Mouse (Mus musculus): Measurements from ENCODE around the gene 1700061G19Rik. TPM values are rescaled to one million over a fixed set of nuclear protein-coding genes. Genes with fewer than 3 reads are reported as not detected.

1700061G19Rik gene
- polyA plus RNA-seq, 1 experiment from 2014 or later: 0.65 TPM

DNA sequence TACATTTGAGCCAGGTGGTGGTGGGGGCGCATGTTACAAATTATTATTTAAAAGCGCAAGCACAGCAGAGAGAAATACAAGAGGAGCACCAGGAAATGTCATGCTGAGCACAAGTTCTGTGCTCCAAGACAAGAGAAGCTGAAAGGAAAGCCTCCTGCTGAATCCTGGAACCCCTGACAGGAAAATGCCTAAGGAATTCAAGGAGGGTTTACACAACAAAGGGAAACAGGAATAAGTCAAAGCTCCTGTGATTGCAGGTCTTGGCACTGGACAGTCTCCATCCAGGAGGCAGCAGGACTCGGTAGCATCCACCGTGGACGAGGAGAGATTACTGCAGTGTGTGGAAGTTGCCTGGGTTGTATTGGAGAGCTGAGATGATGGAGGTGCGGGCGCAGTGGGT, 9.2 kb upstream of the 1700061G19Rik start:
- Histone ChIP-seq H3K27me3 (replicated peaks; ENCODE audit: control insufficient read depth, insufficient read depth, low read length) (no peaks in the 10 kb centered on the region), H3K4me2 (ENCODE audit: low read length) (no peak overlapping the region), H3K4me1 (replicated peaks; ENCODE audit: control insufficient read depth, insufficient read depth, low read length) (no peaks in the 10 kb centered on the region), H3K36me3 (ENCODE audit: control insufficient read depth, insufficient read depth) (no peaks in the 10 kb centered on the region), H3K9ac (replicated peaks; ENCODE audit: low read depth, low read length) (no peak overlapping the region), H3K9me3 (ENCODE audit: control insufficient read depth, low read length) (no peaks in the 10 kb centered on the region), H3K4me3 (replicated peaks; ENCODE audit: low read length) (no peak overlapping the region), H3K27ac (ENCODE audit: low read length) (no peak overlapping the region)
- ATAC-seq: no peak
- WGBS: 76% methylated on average over 7 of the region's 7 CpGs

GRCm38 (mm10) chr17:56869481-56869977, 5.7 kb upstream of the 1700061G19Rik start:
- no peaks in the 10 kb centered on the region for H3K4me1 ChIP-seq (replicated peaks; ENCODE audit: control insufficient read depth, insufficient read depth, low read length)
- no peak overlapping the region for H3K4me2 ChIP-seq (ENCODE audit: low read length)
- no peak overlapping the region for H3K27ac ChIP-seq (ENCODE audit: low read length)
- no peaks in the 10 kb centered on the region for H3K36me3 ChIP-seq (ENCODE audit: control insufficient read depth, insufficient read depth)
- no peaks in the 10 kb centered on the region for H3K9me3 ChIP-seq (ENCODE audit: control insufficient read depth, low read length)
- H3K27me3 ChIP-seq (replicated peaks; ENCODE audit: control insufficient read depth, insufficient read depth, low read length): no peaks in the 10 kb centered on the region
- H3K9ac ChIP-seq (replicated peaks; ENCODE audit: low read depth, low read length): no peak overlapping the region
- H3K4me3 ChIP-seq (replicated peaks; ENCODE audit: low read length): no peak overlapping the region
- no peak for ATAC-seq
- 49% methylated on average over 9 of the region's 9 CpGs for WGBS

- Histone ChIP-seq H3K36me3 (ENCODE audit: control insufficient read depth, insufficient read depth) (no peaks in the 10 kb centered on the region), H3K9ac (replicated peaks; ENCODE audit: low read depth, low read length) (no peak overlapping the region), H3K4me2 (ENCODE audit: low read length) (no peak overlapping the region), H3K4me3 (replicated peaks; ENCODE audit: low read length) (no peak overlapping the region), H3K27ac (ENCODE audit: low read length) (no peak overlapping the region), H3K9me3 (ENCODE audit: control insufficient read depth, low read length) (no peaks in the 10 kb centered on the region), H3K27me3 (replicated peaks; ENCODE audit: control insufficient read depth, insufficient read depth, low read length) (no peaks in the 10 kb centered on the region), H3K4me1 (replicated peaks; ENCODE audit: control insufficient read depth, insufficient read depth, low read length) (no peaks in the 10 kb centered on the region)
- whole genome bisulfite sequencing: 73% methylated on average over 15 of the region's 15 CpGs
- no peak for ATAC-seq
These were observed 4.9 kb upstream of the 1700061G19Rik start for GRCm38 (mm10) chr17:56870287-56870953.

- H3K4me3 ChIP-seq (replicated peaks; ENCODE audit: low read length): no peak overlapping the region
- no peaks in the 10 kb centered on the region for H3K36me3 ChIP-seq (ENCODE audit: control insufficient read depth, insufficient read depth)
- WGBS: 82% methylated on average over 8 of the region's 8 CpGs
- H3K4me2 ChIP-seq (ENCODE audit: low read length): no peak overlapping the region
- no peak for ATAC-seq
- no peak overlapping the region for H3K27ac ChIP-seq (ENCODE audit: low read length)
- H3K9ac ChIP-seq (replicated peaks; ENCODE audit: low read depth, low read length): no peak overlapping the region
- H3K27me3 ChIP-seq (replicated peaks; ENCODE audit: control insufficient read depth, insufficient read depth, low read length): no peaks in the 10 kb centered on the region
- H3K4me1 ChIP-seq (replicated peaks; ENCODE audit: control insufficient read depth, insufficient read depth, low read length): no peaks in the 10 kb centered on the region
- H3K9me3 ChIP-seq (ENCODE audit: control insufficient read depth, low read length): no peaks in the 10 kb centered on the region
These were observed 3.5 kb upstream of the 1700061G19Rik start for GRCm38 (mm10) chr17:56871767-56872166.

DNA sequence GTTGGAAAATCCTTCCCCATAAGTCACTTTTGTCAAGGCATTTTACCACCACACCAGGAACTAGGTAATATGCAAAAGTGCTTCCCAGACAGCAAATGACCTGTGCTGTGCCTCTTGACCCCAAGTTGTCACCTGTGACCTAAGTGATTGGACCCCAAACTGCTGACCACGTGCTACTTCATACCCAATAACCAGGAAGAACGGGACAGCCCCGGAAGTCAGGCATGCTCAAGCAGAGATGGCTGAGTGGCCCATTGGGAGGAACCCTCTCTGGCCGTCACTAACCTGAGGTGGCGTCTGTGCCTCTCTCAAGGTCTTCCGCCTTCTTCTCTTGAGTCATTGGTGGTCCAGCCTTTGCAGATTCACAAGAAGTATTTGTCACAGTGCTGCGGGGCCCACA, 2.8 kb upstream of the 1700061G19Rik start:
- no peak overlapping the region for H3K4me3 ChIP-seq (replicated peaks; ENCODE audit: low read length)
- WGBS: 84% methylated on average over 7 of the region's 7 CpGs

GRCm38 (mm10) chr17:56874237-56874636, 1.0 kb upstream of the 1700061G19Rik start, which contains the start of gene Acsbg2:
TSS of gene Acsbg2 (minus strand) at chr17:56874447.
- 91% methylated on average over 2 of the region's 2 CpGs for WGBS
- no peak for ATAC-seq

More for the DNA sequence above, 2.8 kb upstream of the 1700061G19Rik start:
- Histone ChIP-seq H3K9ac (replicated peaks; ENCODE audit: low read depth, low read length) (no peak overlapping the region), H3K36me3 (ENCODE audit: control insufficient read depth, insufficient read depth) (no peaks in the 10 kb centered on the region), H3K9me3 (ENCODE audit: control insufficient read depth, low read length) (no peaks in the 10 kb centered on the region), H3K27ac (ENCODE audit: low read length) (no peak overlapping the region), H3K27me3 (replicated peaks; ENCODE audit: control insufficient read depth, insufficient read depth, low read length) (no peaks in the 10 kb centered on the region), H3K4me1 (replicated peaks; ENCODE audit: control insufficient read depth, insufficient read depth, low read length) (no peaks in the 10 kb centered on the region), H3K4me2 (ENCODE audit: low read length) (no peak overlapping the region)
- ATAC-seq: no peak

GRCm38 (mm10) chr17:56876465-56876864, 1.2 kb downstream of the 1700061G19Rik start:
- H3K27ac ChIP-seq (ENCODE audit: low read length): no peak overlapping the region
- ATAC-seq: no peak
- H3K9me3 ChIP-seq (ENCODE audit: control insufficient read depth, low read length): no peaks in the 10 kb centered on the region
- WGBS: 94% methylated on average over 3 of the region's 3 CpGs
- H3K36me3 ChIP-seq (ENCODE audit: control insufficient read depth, insufficient read depth): no peaks in the 10 kb centered on the region
- no peaks in the 10 kb centered on the region for H3K4me1 ChIP-seq (replicated peaks; ENCODE audit: control insufficient read depth, insufficient read depth, low read length)
- no peaks in the 10 kb centered on the region for H3K27me3 ChIP-seq (replicated peaks; ENCODE audit: control insufficient read depth, insufficient read depth, low read length)
- no peak overlapping the region for H3K4me3 ChIP-seq (replicated peaks; ENCODE audit: low read length)
- H3K4me2 ChIP-seq (ENCODE audit: low read length): no peak overlapping the region
- no peak overlapping the region for H3K9ac ChIP-seq (replicated peaks; ENCODE audit: low read depth, low read length)

More at GRCm38 (mm10) chr17:56874237-56874636, 1.0 kb upstream of the 1700061G19Rik start, which contains the start of gene Acsbg2:
- Histone ChIP-seq H3K9me3 (ENCODE audit: control insufficient read depth, low read length) (no peaks in the 10 kb centered on the region), H3K4me2 (ENCODE audit: low read length) (no peak within 1 kb of the TSS), H3K4me3 (replicated peaks; ENCODE audit: low read length) (no peak within 1 kb of the TSS), H3K9ac (replicated peaks; ENCODE audit: low read depth, low read length) (no peak within 1 kb of the TSS), H3K27me3 (replicated peaks; ENCODE audit: control insufficient read depth, insufficient read depth, low read length) (no peaks in the 10 kb centered on the region), H3K36me3 (ENCODE audit: control insufficient read depth, insufficient read depth) (no peaks in the 10 kb centered on the region), H3K27ac (ENCODE audit: low read length) (no peak within 1 kb of the TSS), H3K4me1 (replicated peaks; ENCODE audit: control insufficient read depth, insufficient read depth, low read length) (no peaks in the 10 kb centered on the region)

DNA sequence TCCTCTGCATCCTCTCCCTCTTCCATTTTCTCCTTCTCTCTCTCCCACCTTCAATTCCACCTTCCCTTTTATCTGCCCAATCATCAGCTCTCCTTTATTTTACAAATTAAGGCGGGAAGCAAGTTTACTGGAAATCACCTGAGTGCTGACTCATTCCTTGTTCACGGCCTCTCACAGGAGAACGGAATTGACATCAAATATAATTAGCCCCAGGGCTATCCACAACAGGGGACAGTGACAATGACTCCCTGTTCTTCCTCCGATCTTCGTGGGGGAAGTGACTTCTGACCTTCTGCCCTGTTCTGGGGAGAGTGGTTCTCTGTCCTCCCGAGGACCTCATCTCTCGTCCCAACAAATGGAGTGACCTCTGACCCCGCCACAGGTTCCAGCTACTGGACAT, 1.7 kb downstream of the 1700061G19Rik start:
- H3K4me2 ChIP-seq (ENCODE audit: low read length): no peak overlapping the region
- no peaks in the 10 kb centered on the region for H3K36me3 ChIP-seq (ENCODE audit: control insufficient read depth, insufficient read depth)
- H3K27ac ChIP-seq (ENCODE audit: low read length): no peak overlapping the region
- WGBS: 76% methylated on average over 8 of the region's 8 CpGs
- ATAC-seq: no peak
- no peaks in the 10 kb centered on the region for H3K27me3 ChIP-seq (replicated peaks; ENCODE audit: control insufficient read depth, insufficient read depth, low read length)
- no peaks in the 10 kb centered on the region for H3K9me3 ChIP-seq (ENCODE audit: control insufficient read depth, low read length)
- H3K4me3 ChIP-seq (replicated peaks; ENCODE audit: low read length): no peak overlapping the region
- H3K9ac ChIP-seq (replicated peaks; ENCODE audit: low read depth, low read length): no peak overlapping the region
- no peaks in the 10 kb centered on the region for H3K4me1 ChIP-seq (replicated peaks; ENCODE audit: control insufficient read depth, insufficient read depth, low read length)

DNA sequence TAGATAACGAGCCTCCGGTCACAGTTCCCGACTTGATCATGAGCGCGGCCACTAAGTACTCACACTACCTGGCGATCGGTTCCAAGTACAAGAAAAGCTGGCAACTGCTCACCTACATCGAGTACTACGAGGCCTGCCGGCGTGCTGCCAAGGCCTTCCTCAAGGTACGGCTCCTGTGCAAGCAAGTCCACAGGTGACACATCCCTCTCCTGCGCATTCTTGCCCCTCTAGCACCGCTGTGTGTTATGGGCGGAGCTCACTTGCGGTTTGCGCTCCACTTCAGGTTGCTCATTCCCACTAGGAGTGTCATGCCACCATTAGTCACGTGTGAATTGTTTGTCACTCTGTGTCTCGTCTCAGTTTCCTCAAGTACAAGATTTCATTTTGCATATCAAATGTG, 2.1 kb downstream of the 1700061G19Rik start:
- no peak overlapping the region for H3K9ac ChIP-seq (replicated peaks; ENCODE audit: low read depth, low read length)
- 89% methylated on average over 19 of the region's 19 CpGs for WGBS
- H3K4me1 ChIP-seq (replicated peaks; ENCODE audit: control insufficient read depth, insufficient read depth, low read length): no peaks in the 10 kb centered on the region
- no peak overlapping the region for H3K4me3 ChIP-seq (replicated peaks; ENCODE audit: low read length)
- H3K4me2 ChIP-seq (ENCODE audit: low read length): no peak overlapping the region
- no peaks in the 10 kb centered on the region for H3K27me3 ChIP-seq (replicated peaks; ENCODE audit: control insufficient read depth, insufficient read depth, low read length)
- no peaks in the 10 kb centered on the region for H3K36me3 ChIP-seq (ENCODE audit: control insufficient read depth, insufficient read depth)
- ATAC-seq: no peak
- no peak overlapping the region for H3K27ac ChIP-seq (ENCODE audit: low read length)
- no peaks in the 10 kb centered on the region for H3K9me3 ChIP-seq (ENCODE audit: control insufficient read depth, low read length)
